Mouse (Mus musculus): ENCODE measurements around the gene Tcf19. TPM values are rescaled to one million over a fixed set of nuclear protein-coding genes. Genes with fewer than 3 reads are reported as not detected.

Tcf19 gene
- polyA plus RNA-seq, 1 experiment from 2014 or later: 20.6 TPM

DNA sequence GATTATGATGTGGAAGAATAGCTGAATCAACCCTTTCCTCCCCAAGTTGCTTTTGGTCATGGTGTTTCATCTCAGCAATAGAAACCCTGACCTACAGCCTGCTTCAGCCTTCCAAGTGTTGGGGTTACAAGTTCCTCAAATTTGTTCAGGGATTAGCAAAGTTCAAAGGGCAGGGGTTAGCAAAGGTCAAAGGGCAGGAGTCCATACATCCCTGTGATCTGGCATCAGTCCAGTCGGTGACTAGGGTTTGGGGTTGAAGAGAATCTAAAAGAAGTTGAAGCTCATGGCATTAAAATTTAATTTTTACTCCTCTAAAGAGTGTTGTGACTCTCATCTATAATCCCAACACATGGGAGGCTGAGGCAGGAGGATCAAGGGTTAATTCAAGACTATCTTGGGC is 21.9 kb upstream of the Tcf19 start:
- no peak for ATAC-seq
- no peak overlapping the region for H3K9ac ChIP-seq (replicated peaks)
- H3K27me3 ChIP-seq (ENCODE audit: insufficient read depth, low read length): no peaks in the 10 kb centered on the region
- no peaks in the 10 kb centered on the region for H3K9me3 ChIP-seq (ENCODE audit: low read length)
- no peak overlapping the region for H3K4me2 ChIP-seq (ENCODE audit: low read depth, low read length)
- H3K4me1 ChIP-seq (ENCODE audit: insufficient read depth): no peaks in the 10 kb centered on the region
- no peak overlapping the region for H3K27ac ChIP-seq (ENCODE audit: low read depth)
- no peaks in the 10 kb centered on the region for H3K36me3 ChIP-seq (replicated peaks; ENCODE audit: insufficient read depth, low read length)
- 52% methylated on average over 1 of the region's 1 CpGs for WGBS (ENCODE audit: insufficient replicate concordance)
- no peak overlapping the region for H3K4me3 ChIP-seq (ENCODE audit: low read depth, low read length)
- TF ChIP-seq CTCF (IDR thresholded peaks at IDR 0.05; ENCODE audit: low read depth): no peak
- no peak for TF ChIP-seq EP300 (IDR thresholded peaks at IDR 0.05; ENCODE audit: low read depth)
- DNase-seq: no peak

- Histone ChIP-seq H3K27ac (ENCODE audit: low read depth) (no peak overlapping the region), H3K4me2 (ENCODE audit: low read depth, low read length) (no peak overlapping the region), H3K36me3 (replicated peaks; ENCODE audit: insufficient read depth, low read length) (no peaks in the 10 kb centered on the region), H3K27me3 (ENCODE audit: insufficient read depth, low read length) (no peaks in the 10 kb centered on the region), H3K9ac (replicated peaks) (no peak overlapping the region), H3K9me3 (ENCODE audit: low read length) (no peaks in the 10 kb centered on the region), H3K4me1 (ENCODE audit: insufficient read depth) (no peaks in the 10 kb centered on the region), H3K4me3 (ENCODE audit: low read depth, low read length) (no peak overlapping the region)
- TF ChIP-seq CTCF (IDR thresholded peaks at IDR 0.05; ENCODE audit: low read depth) (no peak), EP300 (IDR thresholded peaks at IDR 0.05; ENCODE audit: low read depth) (no peak)
- ATAC-seq: no peak
- 84% methylated on average over 4 of the region's 4 CpGs for WGBS (ENCODE audit: insufficient replicate concordance)
- DNase-seq: no peak
Observed at GRCm38 (mm10) chr17:35537421-35537820, 20.8 kb upstream of the Tcf19 start.

- ATAC-seq (peak; percentile 56; the same call in 1 of the 2 replicates), DNase-seq (peak; percentile 73)
- no peaks in the 10 kb centered on the region for H3K27me3 ChIP-seq (ENCODE audit: insufficient read depth, low read length)
- no peak overlapping the region for H3K9ac ChIP-seq (replicated peaks)
- 0 out of 2 replicates have a peak, but pooled peaks cover 3% of the 10 kb centered on the region for H3K36me3 ChIP-seq (replicated peaks; ENCODE audit: insufficient read depth, low read length)
- WGBS (ENCODE audit: insufficient replicate concordance): 9% methylated on average over 6 of the region's 6 CpGs
- H3K4me3 ChIP-seq (ENCODE audit: low read depth, low read length): no peak overlapping the region
- H3K27ac ChIP-seq (ENCODE audit: low read depth): no peak overlapping the region
- no peak for TF ChIP-seq EP300 (IDR thresholded peaks at IDR 0.05; ENCODE audit: low read depth)
- TF ChIP-seq CTCF (IDR thresholded peaks at IDR 0.05; ENCODE audit: low read depth): peak; percentile 94
- no peak overlapping the region for H3K4me2 ChIP-seq (ENCODE audit: low read depth, low read length)
- no peaks in the 10 kb centered on the region for H3K4me1 ChIP-seq (ENCODE audit: insufficient read depth)
- no peaks in the 10 kb centered on the region for H3K9me3 ChIP-seq (ENCODE audit: low read length)
Observed at GRCm38 (mm10) chr17:35534343-35534742, 17.7 kb upstream of the Tcf19 start.

DNA sequence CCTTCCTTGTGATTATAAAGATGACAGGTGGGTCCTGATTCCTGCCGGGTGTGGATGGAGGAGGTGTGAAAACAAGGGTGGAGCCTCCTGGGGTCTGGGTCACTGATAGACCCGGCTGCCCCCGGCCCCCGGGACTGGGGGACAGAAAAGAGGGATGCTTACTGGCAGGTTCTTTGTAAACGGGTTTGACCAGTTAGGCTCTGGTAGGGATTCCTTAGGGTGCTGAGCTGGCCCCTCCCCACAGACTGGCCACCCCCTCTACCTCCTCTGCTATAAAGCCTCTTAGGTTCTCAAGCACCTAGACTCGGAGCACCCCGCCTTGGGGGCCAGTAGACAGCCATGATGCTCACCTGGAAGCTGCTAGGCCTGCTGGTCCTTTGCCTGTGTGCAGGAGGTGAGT is 16.3 kb upstream of the Tcf19 start, which contains the start of gene Psors1c2:
Gene Psors1c2 (plus strand): TSS at position 301 of the 400 bp plus-strand sequence.
- ATAC-seq: no peak
- Histone ChIP-seq H3K4me3 (ENCODE audit: low read depth, low read length) (no peak within 1 kb of the TSS), H3K36me3 (replicated peaks; ENCODE audit: insufficient read depth, low read length) (peaks cover 6% of the 10 kb centered on the region; the same call in 1 of the 2 replicates), H3K4me1 (ENCODE audit: insufficient read depth) (no peaks in the 10 kb centered on the region), H3K9me3 (ENCODE audit: low read length) (no peaks in the 10 kb centered on the region), H3K4me2 (ENCODE audit: low read depth, low read length) (no peak within 1 kb of the TSS), H3K9ac (replicated peaks) (no peak within 1 kb of the TSS), H3K27me3 (ENCODE audit: insufficient read depth, low read length) (no peaks in the 10 kb centered on the region), H3K27ac (ENCODE audit: low read depth) (no peak within 1 kb of the TSS)
- WGBS (ENCODE audit: insufficient replicate concordance): 25% methylated on average over 7 of the region's 7 CpGs
- no peak for DNase-seq
- TF ChIP-seq EP300 (IDR thresholded peaks at IDR 0.05; ENCODE audit: low read depth): no peak
- no peak for TF ChIP-seq CTCF (IDR thresholded peaks at IDR 0.05; ENCODE audit: low read depth)

- Histone ChIP-seq H3K4me1 (ENCODE audit: insufficient read depth) (no peaks in the 10 kb centered on the region), H3K36me3 (replicated peaks; ENCODE audit: insufficient read depth, low read length) (peaks cover 6% of the 10 kb centered on the region; the same call in 1 of the 2 replicates), H3K9me3 (ENCODE audit: low read length) (no peaks in the 10 kb centered on the region), H3K27me3 (ENCODE audit: insufficient read depth, low read length) (no peaks in the 10 kb centered on the region), H3K4me2 (ENCODE audit: low read depth, low read length) (no peak overlapping the region), H3K9ac (replicated peaks) (no peak overlapping the region), H3K27ac (ENCODE audit: low read depth) (no peak overlapping the region), H3K4me3 (ENCODE audit: low read depth, low read length) (no peak overlapping the region)
- DNase-seq (no peak), ATAC-seq (no peak)
- no peak for TF ChIP-seq CTCF (IDR thresholded peaks at IDR 0.05; ENCODE audit: low read depth)
- WGBS (ENCODE audit: insufficient replicate concordance): 8% methylated on average over 3 of the region's 3 CpGs
Observed at GRCm38 (mm10) chr17:35532360-35532759, 15.7 kb upstream of the Tcf19 start.

DNA sequence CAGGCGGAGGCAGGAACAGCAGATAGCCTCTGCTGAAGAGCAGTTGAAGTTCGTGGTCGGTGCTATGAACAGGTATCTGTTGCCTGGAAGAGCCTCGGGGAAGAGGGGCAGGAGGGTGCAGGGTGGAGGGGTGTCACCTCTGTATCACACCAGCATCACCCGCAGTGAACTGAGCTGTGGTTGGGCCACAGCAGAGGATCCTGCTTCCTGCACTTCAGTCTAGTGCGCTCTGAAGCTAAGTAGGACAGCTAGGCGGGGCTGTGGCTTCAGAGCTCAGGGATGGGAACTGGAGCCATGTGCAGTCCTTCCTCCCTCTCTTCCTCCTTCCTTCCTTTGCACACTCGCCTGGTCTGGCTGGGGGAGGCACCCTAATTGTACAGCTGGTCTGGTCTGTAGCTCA is 10.0 kb upstream of the Tcf19 start:
- H3K9me3 ChIP-seq (ENCODE audit: low read length): no peaks in the 10 kb centered on the region
- H3K4me2 ChIP-seq (ENCODE audit: low read depth, low read length): no peak overlapping the region
- H3K9ac ChIP-seq (replicated peaks): no peak overlapping the region
- no peak for TF ChIP-seq CTCF (IDR thresholded peaks at IDR 0.05; ENCODE audit: low read depth)
- no peak for TF ChIP-seq EP300 (IDR thresholded peaks at IDR 0.05; ENCODE audit: low read depth)
- DNase-seq: no peak
- H3K4me3 ChIP-seq (ENCODE audit: low read depth, low read length): no peak overlapping the region
- H3K4me1 ChIP-seq (ENCODE audit: insufficient read depth): no peaks in the 10 kb centered on the region
- WGBS (ENCODE audit: insufficient replicate concordance): 47% methylated on average over 8 of the region's 8 CpGs
- H3K36me3 ChIP-seq (replicated peaks; ENCODE audit: insufficient read depth, low read length): peaks cover 16% of the 10 kb centered on the region; the same call in 1 of the 2 replicates
- ATAC-seq: no peak
- no peak overlapping the region for H3K27ac ChIP-seq (ENCODE audit: low read depth)
- H3K27me3 ChIP-seq (ENCODE audit: insufficient read depth, low read length): no peaks in the 10 kb centered on the region

- 91% methylated on average over 9 of the region's 9 CpGs for WGBS (ENCODE audit: insufficient replicate concordance)
- peaks cover 13% of the 10 kb centered on the region; the same call in 1 of the 2 replicates for H3K36me3 ChIP-seq (replicated peaks; ENCODE audit: insufficient read depth, low read length)
- DNase-seq (no peak), ATAC-seq (no peak)
- H3K4me2 ChIP-seq (ENCODE audit: low read depth, low read length): no peak overlapping the region
- H3K9ac ChIP-seq (replicated peaks): no peak overlapping the region
- no peak overlapping the region for H3K27ac ChIP-seq (ENCODE audit: low read depth)
- no peaks in the 10 kb centered on the region for H3K9me3 ChIP-seq (ENCODE audit: low read length)
- H3K4me3 ChIP-seq (ENCODE audit: low read depth, low read length): no peak overlapping the region
- no peaks in the 10 kb centered on the region for H3K4me1 ChIP-seq (ENCODE audit: insufficient read depth)
- TF ChIP-seq CTCF (IDR thresholded peaks at IDR 0.05; ENCODE audit: low read depth): no peak
- TF ChIP-seq EP300 (IDR thresholded peaks at IDR 0.05; ENCODE audit: low read depth): no peak
- no peaks in the 10 kb centered on the region for H3K27me3 ChIP-seq (ENCODE audit: insufficient read depth, low read length)
Observed at GRCm38 (mm10) chr17:35524354-35524753, 7.7 kb upstream of the Tcf19 start.

Data from liver, postnatal 0 days (tissue).